Mouse (Mus musculus): ENCODE results near the gene Selenon.
A peak's percentile ranks its signal among the peaks of the same experiment; 100 is the strongest.

Gene Selenon

GRCm38 (mm10) chr4:134551494-134552316 lies at the start of gene Selenon:
Gene Selenon (minus strand): TSS chr4:134552166.
- no peak for DNase-seq

GRCm38 (mm10) chr4:134601404-134601803 lies 49.4 kb upstream of the Selenon start:
- DNase-seq: peak; percentile 18

GRCm38 (mm10) chr4:134600777-134601176 lies 48.8 kb upstream of the Selenon start:
- DNase-seq: no peak

GRCm38 (mm10) chr4:134600060-134600459 lies 48.1 kb upstream of the Selenon start:
- no peak for DNase-seq

- no peak for DNase-seq
Observed at GRCm38 (mm10) chr4:134596816-134597692, 45.1 kb upstream of the Selenon start.

- no peak for DNase-seq
Observed at GRCm38 (mm10) chr4:134594731-134595439, 42.9 kb upstream of the Selenon start.

- DNase-seq: no peak
Observed at GRCm38 (mm10) chr4:134592442-134592841, 40.5 kb upstream of the Selenon start.

- DNase-seq: no peak
Observed at GRCm38 (mm10) chr4:134591506-134592061, 39.6 kb upstream of the Selenon start.

GRCm38 (mm10) chr4:134590227-134590926 lies 38.4 kb upstream of the Selenon start:
- peak; percentile 23 for DNase-seq

- DNase-seq: no peak
Observed at GRCm38 (mm10) chr4:134589786-134590185, 37.8 kb upstream of the Selenon start.

GRCm38 (mm10) chr4:134588951-134589350 lies 37.0 kb upstream of the Selenon start:
- DNase-seq: no peak

- no peak for DNase-seq
Observed at GRCm38 (mm10) chr4:134588287-134588686, 36.3 kb upstream of the Selenon start.

- DNase-seq: no peak
Observed at GRCm38 (mm10) chr4:134587636-134588197, 35.8 kb upstream of the Selenon start.

- no peak for DNase-seq
Observed at GRCm38 (mm10) chr4:134586631-134587030, 34.7 kb upstream of the Selenon start.

- DNase-seq: no peak
Observed at GRCm38 (mm10) chr4:134586126-134586525, 34.2 kb upstream of the Selenon start.

GRCm38 (mm10) chr4:134583513-134583912 lies 31.5 kb upstream of the Selenon start:
- peak; percentile 57 for DNase-seq

GRCm38 (mm10) chr4:134581365-134581764 lies 29.4 kb upstream of the Selenon start:
- no peak for DNase-seq

GRCm38 (mm10) chr4:134580351-134581148 lies 28.6 kb upstream of the Selenon start:
- DNase-seq: no peak

GRCm38 (mm10) chr4:134579620-134580019 lies 27.7 kb upstream of the Selenon start:
- no peak for DNase-seq

- no peak for DNase-seq
Observed at GRCm38 (mm10) chr4:134579212-134579611, 27.2 kb upstream of the Selenon start.

- no peak for DNase-seq
Observed at GRCm38 (mm10) chr4:134578407-134578806, 26.4 kb upstream of the Selenon start.
